Mouse (Mus musculus) CD8-positive naive resting alpha-beta T cell, adult 57 days (primary cell): ENCODE data around the gene Tec. TPM values are rescaled to one million over a fixed set of nuclear protein-coding genes. Genes with fewer than 3 reads are reported as not detected.

Source experiments
- total RNA-seq: library from RNA; stranded (reverse); gene quantifications from one replicate; pipeline ENCODE4 v1.2.4, GENCODE M21; 2023

The Tec gene
- total RNA-seq: 27.2 TPM

DNA sequence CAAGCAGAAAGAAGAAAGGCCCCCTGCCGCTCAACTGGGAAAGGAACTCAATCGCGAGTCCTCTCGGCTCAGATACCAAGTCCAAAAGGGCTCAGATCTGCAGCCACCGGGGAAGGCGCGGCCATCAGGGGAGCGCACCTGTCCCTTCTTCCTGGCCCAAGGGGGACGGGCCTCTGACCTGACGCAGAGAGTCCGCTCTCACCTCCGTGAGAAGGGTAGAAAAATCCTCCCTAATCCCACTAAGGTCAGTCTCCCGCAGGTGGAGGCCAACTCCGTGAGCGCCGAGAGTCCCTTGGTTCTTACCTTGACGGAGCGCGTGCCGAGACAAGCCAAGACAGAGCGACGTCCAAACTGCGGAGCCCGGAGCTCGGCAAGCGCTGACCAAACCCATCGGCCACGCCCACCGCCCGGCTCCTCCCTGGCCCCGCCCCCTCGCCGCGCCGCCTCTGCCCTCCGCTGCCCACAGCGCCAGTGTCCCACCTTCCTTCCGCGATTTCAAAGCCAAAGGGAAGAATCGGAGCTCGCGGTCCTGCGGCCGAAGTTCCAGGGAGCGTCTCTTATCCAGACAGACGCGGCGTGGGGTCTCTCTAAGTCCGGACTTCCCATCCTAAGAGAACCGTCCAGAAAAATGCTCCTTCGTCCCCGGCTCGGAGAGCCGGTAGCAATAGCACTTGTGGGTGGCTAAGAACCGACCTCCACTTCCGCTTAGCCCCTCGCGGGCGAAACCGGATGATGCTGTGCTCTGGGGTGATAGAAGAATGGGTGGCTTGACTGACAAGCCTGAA is at the start of gene Tec:
Gene Tec, minus strand, starts transcription at position 393 of the 785 bp plus-strand sequence.

DNA sequence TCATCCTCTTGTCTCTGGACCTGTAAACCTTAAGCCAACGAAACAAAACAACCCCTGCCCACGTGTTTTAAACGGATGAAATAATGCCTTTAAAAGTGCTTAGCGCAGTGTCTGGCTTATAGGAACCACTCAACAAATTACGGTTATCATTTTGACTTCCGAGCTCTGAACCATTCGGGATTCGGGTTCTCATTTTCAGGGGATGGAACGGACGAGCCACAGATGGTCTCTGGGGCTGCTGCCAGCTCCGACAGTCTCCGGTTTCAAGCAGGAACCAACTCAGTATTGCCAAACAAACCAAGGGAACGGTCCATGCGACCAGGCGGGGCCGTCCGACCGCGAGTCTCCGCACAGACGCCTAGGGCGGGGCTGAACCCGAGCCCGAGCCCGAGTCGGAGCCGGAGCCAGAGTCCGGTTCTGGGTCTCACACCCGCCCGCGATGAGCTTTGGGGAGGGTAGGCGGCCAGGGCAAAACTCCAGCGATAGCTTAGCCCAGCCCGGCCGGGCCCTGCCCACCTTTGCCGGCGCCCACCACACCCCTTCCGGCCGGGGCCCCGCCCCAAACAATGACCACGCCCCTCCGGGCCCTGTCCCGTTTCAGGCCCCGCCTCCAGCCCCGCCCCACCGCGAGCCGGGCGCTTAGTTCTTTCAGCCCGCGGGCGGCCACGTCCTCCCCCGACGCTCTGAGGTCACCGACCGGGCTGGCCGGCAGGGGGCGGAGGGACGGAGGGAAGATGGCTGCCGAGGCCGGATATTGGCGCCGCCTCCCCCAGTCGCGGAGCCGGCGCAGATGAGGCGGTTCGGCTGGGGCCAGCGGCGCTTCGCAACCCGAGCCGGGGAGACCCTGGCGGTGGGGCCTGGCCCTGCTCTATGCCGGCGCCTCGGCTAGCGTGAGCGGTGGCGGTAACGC is 45.6 kb upstream of the Tec start, which contains the start of gene Slain2:
Gene Slain2, plus strand, starts transcription at position 657 of the 910 bp plus-strand sequence.

DNA sequence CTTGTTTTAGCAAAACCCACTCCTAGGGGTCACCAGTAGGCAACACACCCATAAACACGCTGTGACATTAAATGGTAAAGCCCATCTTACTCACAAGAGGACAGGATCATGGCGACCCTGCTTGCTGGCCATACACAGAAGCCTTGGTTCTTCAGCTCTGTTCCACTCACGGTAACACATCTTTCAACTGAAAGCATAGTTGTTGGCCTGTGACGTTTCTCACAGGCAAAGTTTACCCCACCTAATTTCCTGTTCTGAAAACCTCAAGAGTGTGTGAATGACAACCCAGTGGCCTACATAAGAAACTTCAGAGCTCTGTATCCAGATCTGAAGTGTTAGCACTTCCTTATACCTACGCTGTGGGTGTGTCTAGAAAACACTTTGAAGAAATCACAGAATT is 115.7 kb downstream of the Tec start, which contains the start of gene Txk:
Gene Txk, minus strand, starts transcription at position 193 of the 400 bp plus-strand sequence.

Other genes with a start within 250 kb of the Tec start
- gene Cnga1, start 224.2 kb downstream of the Tec start, total RNA-seq: 18.6 TPM
- 12.6 TPM for gene Nipal1, start 220.7 kb downstream of the Tec start, total RNA-seq
- gene Txk, start 115.7 kb downstream of the Tec start, total RNA-seq: 184 TPM
- 60.9 TPM for gene Slain2, start 45.8 kb upstream of the Tec start, total RNA-seq
- gene Gm10135, start 106.2 kb upstream of the Tec start, total RNA-seq: not detected
- not detected for gene Slc10a4, start 138.4 kb upstream of the Tec start, total RNA-seq